Mouse (Mus musculus): ENCODE results near the gene Coa4. TPM values are rescaled to one million over a fixed set of nuclear protein-coding genes. Genes with fewer than 3 reads are reported as not detected.

Gene Coa4
- polyA plus RNA-seq, 1 experiment from 2014 or later = 12.4 TPM

- no peak for TF ChIP-seq CTCF (IDR thresholded peaks at IDR 0.05; ENCODE audit: low read depth)
- no peak for TF ChIP-seq EP300 (IDR thresholded peaks at IDR 0.05; ENCODE audit: low read depth)
Measured at GRCm38 (mm10) chr7:100578794-100579193, 41.9 kb downstream of the Coa4 start.

GRCm38 (mm10) chr7:100582235-100582634 lies 45.4 kb downstream of the Coa4 start:
- DNase-seq (no peak), ATAC-seq (no peak)
- TF ChIP-seq CTCF (IDR thresholded peaks at IDR 0.05; ENCODE audit: low read depth) (no peak), EP300 (IDR thresholded peaks at IDR 0.05; ENCODE audit: low read depth) (no peak)
- Histone ChIP-seq H3K4me1 (ENCODE audit: insufficient read depth) (peaks cover 11% of the 10 kb centered on the region; the same call in 1 of the 2 replicates), H3K27me3 (ENCODE audit: insufficient read depth, low read length) (no peaks in the 10 kb centered on the region), H3K36me3 (replicated peaks; ENCODE audit: insufficient read depth, low read length) (no peaks in the 10 kb centered on the region), H3K4me2 (ENCODE audit: low read depth, low read length) (peak overlapping the region; percentile 74), H3K4me3 (ENCODE audit: low read depth, low read length) (peak overlapping the region; percentile 60), H3K9ac (replicated peaks) (peak overlapping the region; percentile 72), H3K27ac (ENCODE audit: low read depth) (no peak overlapping the region), H3K9me3 (ENCODE audit: low read length) (no peaks in the 10 kb centered on the region)
- WGBS (ENCODE audit: insufficient replicate concordance) = 38% methylated on average over 7 of the region's 7 CpGs

More at GRCm38 (mm10) chr7:100578794-100579193, 41.9 kb downstream of the Coa4 start:
- no peaks in the 10 kb centered on the region; the same call in 1 of the 2 replicates for H3K36me3 ChIP-seq (replicated peaks; ENCODE audit: insufficient read depth, low read length)
- H3K27me3 ChIP-seq (ENCODE audit: insufficient read depth, low read length) = no peaks in the 10 kb centered on the region
- no peak overlapping the region for H3K27ac ChIP-seq (ENCODE audit: low read depth)
- whole genome bisulfite sequencing (ENCODE audit: insufficient replicate concordance) = 70% methylated on average over 2 of the region's 2 CpGs
- H3K4me2 ChIP-seq (ENCODE audit: low read depth, low read length) = no peak overlapping the region
- peaks cover 11% of the 10 kb centered on the region; the same call in 1 of the 2 replicates for H3K4me1 ChIP-seq (ENCODE audit: insufficient read depth)
- ATAC-seq (no peak), DNase-seq (no peak)
- no peak overlapping the region for H3K4me3 ChIP-seq (ENCODE audit: low read depth, low read length)
- no peaks in the 10 kb centered on the region for H3K9me3 ChIP-seq (ENCODE audit: low read length)
- no peak overlapping the region for H3K9ac ChIP-seq (replicated peaks)

GRCm38 (mm10) chr7:100582727-100583236 lies 45.9 kb downstream of the Coa4 start:
- ATAC-seq (peak; percentile 99), DNase-seq (peak; percentile 92)
- Histone ChIP-seq H3K27me3 (ENCODE audit: insufficient read depth, low read length) (no peaks in the 10 kb centered on the region), H3K27ac (ENCODE audit: low read depth) (peak overlapping the region; percentile 82), H3K4me1 (ENCODE audit: insufficient read depth) (peaks cover 11% of the 10 kb centered on the region; the same call in 1 of the 2 replicates), H3K36me3 (replicated peaks; ENCODE audit: insufficient read depth, low read length) (no peaks in the 10 kb centered on the region), H3K4me2 (ENCODE audit: low read depth, low read length) (peak overlapping the region; percentile 74), H3K9ac (replicated peaks) (peak overlapping the region; percentile 72), H3K9me3 (ENCODE audit: low read length) (no peaks in the 10 kb centered on the region), H3K4me3 (ENCODE audit: low read depth, low read length) (peak overlapping the region; percentile 60)
- peak; percentile 54 for TF ChIP-seq EP300 (IDR thresholded peaks at IDR 0.05; ENCODE audit: low read depth)
- no peak for TF ChIP-seq CTCF (IDR thresholded peaks at IDR 0.05; ENCODE audit: low read depth)
- under 1% methylated on average over 31 of the region's 31 CpGs for WGBS (ENCODE audit: insufficient replicate concordance)

GRCm38 (mm10) chr7:100589816-100590215 lies 52.9 kb downstream of the Coa4 start:
- peak overlapping the region; percentile 36 for H3K4me2 ChIP-seq (ENCODE audit: low read depth, low read length)
- WGBS (ENCODE audit: insufficient replicate concordance) = 54% methylated on average over 1 of the region's 1 CpGs
- DNase-seq (no peak), ATAC-seq (no peak)
- no peaks in the 10 kb centered on the region for H3K9me3 ChIP-seq (ENCODE audit: low read length)
- no peaks in the 10 kb centered on the region for H3K27me3 ChIP-seq (ENCODE audit: insufficient read depth, low read length)
- no peak overlapping the region for H3K4me3 ChIP-seq (ENCODE audit: low read depth, low read length)
- H3K9ac ChIP-seq (replicated peaks) = no peak overlapping the region
- no peak for TF ChIP-seq CTCF (IDR thresholded peaks at IDR 0.05; ENCODE audit: low read depth)
- no peak for TF ChIP-seq EP300 (IDR thresholded peaks at IDR 0.05; ENCODE audit: low read depth)
- no peaks in the 10 kb centered on the region for H3K36me3 ChIP-seq (replicated peaks; ENCODE audit: insufficient read depth, low read length)
- H3K27ac ChIP-seq (ENCODE audit: low read depth) = peak overlapping the region; percentile 87
- H3K4me1 ChIP-seq (ENCODE audit: insufficient read depth) = peaks cover 5% of the 10 kb centered on the region; the same call in 1 of the 2 replicates

Other genes with a start within 250 kb of the Coa4 start
- gene C2cd3, start 164.8 kb upstream of the Coa4 start, polyA plus RNA-seq (2015; fragmentation: Nextera tagmentation; extraction: Ambion mirVana) = 4.8 and 5.1 TPM in 2 replicates
- 18.1 and 18.2 TPM in 2 replicates for gene Ppme1, start 164.8 kb upstream of the Coa4 start, polyA plus RNA-seq (2015; fragmentation: Nextera tagmentation; extraction: Ambion mirVana)
- gene Ucp3, start 64.1 kb upstream of the Coa4 start, polyA plus RNA-seq (2015; fragmentation: Nextera tagmentation; extraction: Ambion mirVana) = 0.08 and 0.21 TPM in 2 replicates
- gene Ucp2, start 43.7 kb upstream of the Coa4 start, polyA plus RNA-seq (2015; fragmentation: Nextera tagmentation; extraction: Ambion mirVana) = 530 and 545 TPM in 2 replicates
- gene Dnajb13, start 22.1 kb upstream of the Coa4 start, polyA plus RNA-seq (2015; fragmentation: Nextera tagmentation; extraction: Ambion mirVana) = 1.0 and 1.8 TPM in 2 replicates
- gene Rab6a, start 70.3 kb downstream of the Coa4 start, polyA plus RNA-seq (2015; fragmentation: Nextera tagmentation; extraction: Ambion mirVana) = 44.8 and 51.0 TPM in 2 replicates
- 52.5 and 54.5 TPM in 2 replicates for gene Mrpl48, start 71.2 kb downstream of the Coa4 start, polyA plus RNA-seq (2015; fragmentation: Nextera tagmentation; extraction: Ambion mirVana)
- 0.60 and 0.72 TPM in 2 replicates for gene Plekhb1, start 125.3 kb downstream of the Coa4 start, polyA plus RNA-seq (2015; fragmentation: Nextera tagmentation; extraction: Ambion mirVana)
- gene Fam168a, start 169.6 kb downstream of the Coa4 start, polyA plus RNA-seq (2015; fragmentation: Nextera tagmentation; extraction: Ambion mirVana) = 4.3 and 4.6 TPM in 2 replicates